In the genomic region with DNA sequence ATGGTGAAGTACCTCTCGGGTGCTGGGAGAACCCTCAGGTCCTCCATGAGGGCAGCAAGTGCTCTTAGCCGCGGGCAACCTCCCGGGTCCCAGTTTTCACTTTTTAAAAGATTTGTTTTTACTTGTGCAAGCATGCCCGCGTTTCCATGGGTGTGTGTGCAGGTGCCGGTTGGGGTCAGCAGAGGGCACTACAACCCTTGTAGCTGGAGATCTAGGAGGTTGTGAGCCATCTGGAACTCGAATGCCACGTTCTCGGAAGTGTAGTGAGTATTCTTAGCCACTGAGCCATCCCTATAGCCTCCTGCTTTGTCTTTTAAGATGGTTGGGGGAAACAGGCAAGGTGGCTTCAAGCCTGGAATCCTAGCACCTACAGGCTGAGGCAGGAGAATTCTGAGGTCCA, we compare ENCODE assay signal across 9 mouse cellular contexts. TPM values are rescaled to one million over a fixed set of nuclear protein-coding genes. Genes with fewer than 3 reads are reported as not detected.
A peak's percentile ranks its signal among the peaks of the same experiment; 100 is the strongest.
DNase-seq lines count a peak whose midpoint lies in the region; TF ChIP-seq lines count a peak whose summit lies in the region.
"Had no signal": no experiment of that assay in that cellular context is flagged by ENCODE, and none has a peak within 500 bp of the region (broad histone marks: within the 10 kb centered on the region; RNA-seq: fewer than 3 reads in every experiment).

No protein-coding gene starts in this region.

- H3K27me3 ChIP-seq in E14TG2a.4 (ENCODE audit: insufficient read depth, low read length), result peaks cover 30% of the 10 kb centered on the region
- H3K27me3 ChIP-seq: heart, embryonic 15.5 days had no signal

- no peak overlapping the region for H3K4me3 ChIP-seq in E14TG2a.4 (replicated peaks; ENCODE audit: low read length)
- no peak overlapping the region for H3K4me3 ChIP-seq in layer of hippocampus, adult 2 months
- H3K4me3 ChIP-seq: heart, embryonic 15.5 days had no signal

- peak; percentile 71 for TF ChIP-seq CTCF in E14TG2a.4 (conservative IDR thresholded peaks at IDR 0.05; ENCODE audit: low read length)
- TF ChIP-seq CTCF in layer of hippocampus, adult 2 months (conservative IDR thresholded peaks at IDR 0.05), result peak; percentile 86

- 0 out of 2 replicates have a peak, but pooled peaks cover 7% of the 10 kb centered on the region for H3K9me3 ChIP-seq in E14TG2a.4 (ENCODE audit: low read length)
- H3K9me3 ChIP-seq: heart, embryonic 15.5 days had no signal

- peaks cover 42% of the 10 kb centered on the region for H3K4me1 ChIP-seq in E14TG2a.4 (replicated peaks; ENCODE audit: low read depth, low read length)

- peak overlapping the region; percentile 77 for H3K27ac ChIP-seq in layer of hippocampus, adult 2 months
- H3K27ac ChIP-seq: heart, embryonic 15.5 days had no signal

- peaks cover 20% of the 10 kb centered on the region; the same call in 1 of the 2 replicates for H3K36me3 ChIP-seq in E14TG2a.4 (ENCODE audit: insufficient read depth, low read length)

- peak; percentile 78 for DNase-seq in adrenal gland, adult 2 months
- peak; percentile 78 for DNase-seq in embryo, embryonic 11 days
- DNase-seq in heart, adult 8-10 months (ENCODE audit: low spot score), result peak; percentile 70
- DNase-seq in layer of hippocampus, adult 2 months (ENCODE audit: low spot score in 2 of 2), result peak; percentile 65 to 75
- peak; percentile 81 for DNase-seq in lung, postnatal 25 days (ENCODE audit: low spot score)
- DNase-seq in right cerebral cortex, adult 2 months (ENCODE audit: low spot score in 2 of 2), result peak; percentile 74 to 76
- DNase-seq in urinary bladder, postnatal 36 days (ENCODE audit: low spot score in 2 of 2), result peak; percentile 70 to 82

RNA-seq across cellular contexts. Expression of a gene that starts 44.9 kb away (rescaled TPM):
- 10 to 100 TPM; 13.3 to 21.5 TPM for total RNA-seq in adrenal gland, adult 2 months (2021)
- 15.1 and 16.8 TPM in 2 replicates for polyA plus RNA-seq in adrenal gland, adult 2 months (2012; rRNA removed)
- 1 to 10 TPM; 4.5 to 6.8 (median 5.4) TPM for total RNA-seq in heart, adult 8-10 months (2022)
- 10 to 100 TPM; 90.0 to 99.3 TPM for total RNA-seq in layer of hippocampus, adult 2 months (2021)

RNA-seq across cellular contexts. Expression of a gene that starts 50.8 kb away (rescaled TPM):
- 10 to 100 TPM; 51.6 to 66.0 TPM for total RNA-seq in adrenal gland, adult 2 months (2021)
- polyA plus RNA-seq in adrenal gland, adult 2 months (2012; rRNA removed), result 21.2 and 21.3 TPM in 2 replicates
- 10 to 100 TPM; 20.9 to 28.3 (median 24.5) TPM for total RNA-seq in heart, adult 8-10 months (2022)
- 10 to 100 TPM; 22.8 to 25.4 TPM for total RNA-seq in layer of hippocampus, adult 2 months (2021)

RNA-seq across cellular contexts. Expression of a gene that starts 52.7 kb away (rescaled TPM):
- total RNA-seq in adrenal gland, adult 2 months (2021), result not detected
- 0.04 TPM in 1 of 2 replicates, not detected in the other for polyA plus RNA-seq in adrenal gland, adult 2 months (2012; rRNA removed)
- total RNA-seq in heart, adult 8-10 months (2022), result not detected
- 1 to 10 TPM; 5.4 to 6.8 TPM for total RNA-seq in layer of hippocampus, adult 2 months (2021)

Comparison
In these comparisons a context has a peak if more than half of its experiments do, and no peak if none do; other contexts are left out.
1. RNA of a gene that starts 44.9 kb away (total RNA-seq): 90.0 to 99.3 TPM in layer of hippocampus, adult 2 months; 13.3 to 21.5 TPM in adrenal gland, adult 2 months and 4.5 to 6.8 TPM in heart, adult 8-10 months; every median in the first group is over 4 times any median in the second.
2. RNA of a gene that starts 52.7 kb away (total RNA-seq): 5.4 to 6.8 TPM in layer of hippocampus, adult 2 months; not detected in adrenal gland, adult 2 months and not detected in heart, adult 8-10 months; every median in the first group is over 4 times any median in the second.
3. Peak in every context shown above with its lines, with median percentiles within 50 percentile points of each other: DNase-seq.